Mouse (Mus musculus) kidney, postnatal 4 days (tissue): Measurements from ENCODE around the gene Tpk1.

Source experiments
- DNase-seq, 2 experiments: peaks; one replicate each; pipeline ENCODE4 v3.0.0; 2021; ENCODE audit warnings: mixed read lengths in 2 of 2

Tpk1 gene

GRCm38 (mm10) chr6:43347637-43348036 is 318.4 kb downstream of the Tpk1 start:
- peak in 1 of 2 experiments; percentile 16 for DNase-seq

GRCm38 (mm10) chr6:43343006-43343405 is 323.1 kb downstream of the Tpk1 start:
- no peak for DNase-seq

DNA sequence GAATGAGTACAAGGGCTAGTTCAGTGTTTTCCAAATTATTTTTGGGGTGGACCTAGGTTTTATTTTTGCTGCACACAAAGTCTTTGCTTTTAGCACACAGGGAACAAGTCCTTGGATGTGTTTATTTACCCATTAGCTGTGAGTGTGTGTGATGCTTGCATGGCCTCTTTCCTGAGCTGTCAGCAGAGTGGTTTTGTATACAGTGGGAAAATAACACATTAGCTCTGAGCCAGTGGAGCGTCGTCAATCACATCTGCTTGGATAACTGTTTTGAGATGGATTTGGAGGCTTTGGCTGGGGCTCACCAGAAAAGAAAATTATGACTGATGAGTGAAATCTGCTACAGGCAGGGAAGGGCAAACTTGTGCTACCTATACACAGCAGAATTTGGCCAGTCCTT is 323.7 kb downstream of the Tpk1 start:
- no peak for DNase-seq

GRCm38 (mm10) chr6:43338804-43339203 is 327.3 kb downstream of the Tpk1 start:
- no peak for DNase-seq

DNA sequence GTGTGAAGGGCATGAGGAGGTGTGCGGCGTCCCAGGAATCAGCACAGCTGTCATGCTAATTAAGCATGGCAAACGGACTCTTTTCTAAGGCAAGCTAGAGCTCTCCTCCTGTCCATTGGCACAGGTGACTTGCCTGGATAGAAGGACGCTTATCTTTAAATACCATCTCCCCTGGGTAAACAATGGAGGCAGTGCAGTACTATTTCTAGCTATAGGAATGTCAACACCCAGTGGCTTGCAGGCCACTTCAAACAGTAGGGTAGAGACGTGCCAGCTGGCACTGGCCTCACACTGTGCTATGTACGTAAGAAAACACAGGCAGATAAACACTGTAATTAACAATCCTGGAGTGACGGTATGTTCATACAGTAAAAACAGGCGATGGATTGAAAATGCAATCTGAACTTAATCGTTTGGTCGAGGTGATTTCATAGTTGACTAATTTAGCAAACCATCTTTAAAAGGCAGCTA is 328.6 kb downstream of the Tpk1 start:
- peak; percentile 21 to 47 for DNase-seq

- DNase-seq: no peak
These were observed 330.4 kb downstream of the Tpk1 start for GRCm38 (mm10) chr6:43335619-43336234.

- no peak for DNase-seq
These were observed 332.6 kb downstream of the Tpk1 start for GRCm38 (mm10) chr6:43333479-43333878.

- DNase-seq: no peak
These were observed 353.0 kb downstream of the Tpk1 start for GRCm38 (mm10) chr6:43312961-43313656.

DNA sequence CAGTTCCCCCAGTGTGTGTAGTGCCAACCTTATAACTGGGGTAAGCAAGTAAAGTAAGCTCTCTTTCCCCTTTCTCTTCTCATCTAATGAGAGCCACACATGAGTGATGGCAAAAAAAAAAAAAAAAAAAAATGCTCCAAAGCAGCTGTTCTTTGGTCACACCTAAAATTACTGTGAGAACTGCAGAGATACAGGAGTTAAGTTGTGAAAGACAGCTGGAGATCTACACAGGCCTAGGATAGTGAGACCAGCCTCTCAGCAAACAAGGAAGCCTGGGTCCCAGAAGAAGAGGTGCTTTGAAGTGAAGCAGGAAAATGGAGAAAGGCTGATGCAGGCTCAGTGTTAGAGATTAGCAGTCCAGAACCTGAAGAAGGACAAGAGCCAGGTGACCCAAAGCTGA is 353.5 kb downstream of the Tpk1 start:
- DNase-seq: no peak

GRCm38 (mm10) chr6:43310071-43310470 is 356.0 kb downstream of the Tpk1 start:
- peak; percentile 45 to 53 for DNase-seq

DNA sequence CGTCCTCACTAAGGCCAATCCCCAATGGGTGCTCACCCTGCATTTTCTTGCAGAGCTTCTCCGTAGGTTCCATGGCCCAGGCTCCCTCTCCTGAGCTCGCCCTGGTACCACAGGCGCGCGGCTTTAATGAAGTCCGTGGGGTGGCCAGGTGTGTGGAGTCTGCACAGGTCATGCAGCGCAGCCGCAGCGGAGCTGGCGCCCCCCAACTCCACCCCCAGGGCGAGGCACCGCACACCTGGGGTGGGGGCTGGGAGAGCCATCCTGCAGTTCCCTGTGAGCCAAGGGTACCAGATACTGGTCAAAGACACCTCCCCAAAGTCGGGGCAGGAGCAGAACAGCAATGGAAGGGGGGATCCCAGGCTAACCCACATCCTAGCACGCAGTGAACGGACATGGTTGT is 356.6 kb downstream of the Tpk1 start, which contains the start of gene Nobox:
Gene Nobox (minus strand): TSS at position 101 of the 400 bp plus-strand sequence.
- no peak for DNase-seq

DNA sequence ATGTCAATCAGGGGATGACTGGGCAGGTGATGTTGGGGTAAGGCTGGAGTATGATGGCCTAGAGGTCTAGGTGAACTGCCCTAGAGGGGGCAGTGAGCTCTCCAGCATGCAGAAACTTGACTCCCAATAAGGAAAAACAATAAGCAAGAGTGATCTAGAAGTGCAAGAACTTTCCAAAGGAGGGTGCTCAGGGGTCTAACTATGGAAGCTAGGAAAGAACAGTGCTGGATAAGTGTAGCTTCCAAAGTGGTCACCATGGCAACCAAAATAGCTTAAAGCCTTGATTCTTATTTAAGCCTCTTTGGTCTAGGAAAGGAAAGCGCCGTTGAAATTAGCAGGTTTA is 368.6 kb downstream of the Tpk1 start:
- DNase-seq: no peak

DNA sequence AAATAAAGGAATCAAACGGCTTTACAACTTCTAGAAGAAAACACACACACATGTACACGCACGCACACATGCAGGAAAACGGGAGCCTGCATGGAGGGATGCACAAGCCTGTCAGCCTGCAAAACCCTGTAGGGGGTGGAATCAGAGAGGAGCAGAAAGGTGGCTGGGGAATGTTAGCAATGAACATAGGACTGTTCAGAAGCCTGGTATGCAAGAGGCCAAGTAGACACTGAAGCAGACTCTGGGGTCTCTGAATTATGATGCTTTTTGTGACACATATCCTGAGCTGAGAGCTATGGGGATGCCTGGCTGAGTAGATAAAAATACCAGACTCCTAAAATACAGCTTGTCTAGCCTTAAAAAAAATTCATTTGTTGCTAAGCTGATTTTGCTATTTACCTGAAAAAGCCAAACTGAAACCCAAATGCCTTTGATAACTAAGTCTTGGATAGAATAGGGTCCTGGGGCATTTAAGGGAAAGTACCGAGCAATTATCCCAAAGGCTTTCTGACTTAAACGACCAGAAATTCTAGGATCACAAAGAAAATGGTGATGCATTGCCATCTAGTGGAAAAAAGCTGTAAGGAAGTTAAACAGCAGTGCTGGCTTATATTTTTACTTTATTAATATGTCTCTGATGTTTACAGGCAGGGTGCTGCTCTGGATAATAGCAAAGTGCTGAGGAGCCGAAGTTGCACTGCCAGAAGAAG is 369.1 kb downstream of the Tpk1 start:
- DNase-seq: no peak

GRCm38 (mm10) chr6:43295908-43296307 is 370.2 kb downstream of the Tpk1 start:
- no peak for DNase-seq
